Mouse (Mus musculus) c-Kit-negative CD71-positive TER-119-positive erythroid progenitor cells, embryonic 14.5 days (primary cell): ENCODE data around the gene Terb2.
A peak's percentile ranks its signal among the peaks of the same experiment; 100 is the strongest.

Experiments used
- DNase-seq: peaks from one replicate; pipeline ENCODE4 v3.0.0-alpha.2; 2013; ENCODE audit warnings: low read depth, low spot score

Terb2 gene

GRCm38 (mm10) chr2:122186106-122186505 is at the start of gene Terb2, which contains the start of gene Patl2:
TSS of gene Terb2 (plus strand) at chr2:122186272.
TSS of gene Patl2 (minus strand) at chr2:122186189.
- no peak for DNase-seq

- peak; percentile 79 for DNase-seq
These were observed 48.1 kb upstream of the Terb2 start for GRCm38 (mm10) chr2:122137839-122138465.

GRCm38 (mm10) chr2:122140815-122141214 is 45.3 kb upstream of the Terb2 start:
- DNase-seq: no peak

- no peak for DNase-seq
These were observed 44.6 kb upstream of the Terb2 start for GRCm38 (mm10) chr2:122141332-122141967.

- no peak for DNase-seq
These were observed 43.0 kb upstream of the Terb2 start for GRCm38 (mm10) chr2:122143111-122143510.

GRCm38 (mm10) chr2:122145756-122146155 is 40.3 kb upstream of the Terb2 start:
- DNase-seq: no peak

GRCm38 (mm10) chr2:122146687-122147086 is 39.4 kb upstream of the Terb2 start:
- no peak for DNase-seq

- DNase-seq: peak; percentile 78
These were observed 38.4 kb upstream of the Terb2 start, which contains the start of gene B2m for GRCm38 (mm10) chr2:122147508-122148241. TSS of gene B2m (plus strand) at chr2:122147686.

- DNase-seq: no peak
These were observed 37.7 kb upstream of the Terb2 start for GRCm38 (mm10) chr2:122148242-122148917.

- no peak for DNase-seq
These were observed 36.8 kb upstream of the Terb2 start for GRCm38 (mm10) chr2:122149316-122149715.

- no peak for DNase-seq
These were observed 36.4 kb upstream of the Terb2 start for GRCm38 (mm10) chr2:122149716-122150115.

- DNase-seq: no peak
These were observed 34.9 kb upstream of the Terb2 start for GRCm38 (mm10) chr2:122151221-122151620.

- DNase-seq: no peak
These were observed 33.2 kb upstream of the Terb2 start for GRCm38 (mm10) chr2:122152850-122153249.

- no peak for DNase-seq
These were observed 32.2 kb upstream of the Terb2 start for GRCm38 (mm10) chr2:122153681-122154365.

- no peak for DNase-seq
These were observed 31.6 kb upstream of the Terb2 start for GRCm38 (mm10) chr2:122154479-122154878.

GRCm38 (mm10) chr2:122155292-122155691 is 30.8 kb upstream of the Terb2 start:
- no peak for DNase-seq

- DNase-seq: no peak
These were observed 29.9 kb upstream of the Terb2 start for GRCm38 (mm10) chr2:122156051-122156700.

- DNase-seq: no peak
These were observed 28.5 kb upstream of the Terb2 start for GRCm38 (mm10) chr2:122157561-122157960.

GRCm38 (mm10) chr2:122158362-122158802 is 27.7 kb upstream of the Terb2 start:
- no peak for DNase-seq

GRCm38 (mm10) chr2:122159667-122160066 is 26.4 kb upstream of the Terb2 start:
- no peak for DNase-seq

GRCm38 (mm10) chr2:122160680-122161079 is 25.4 kb upstream of the Terb2 start, which contains the start of gene Trim69:
TSS of gene Trim69 (plus strand) at chr2:122160700.
- peak; percentile 63 for DNase-seq
